Mouse (Mus musculus) left cerebral cortex, postnatal 36 days (tissue): ENCODE measurements around the gene Cntrob. TPM values are rescaled to one million over a fixed set of nuclear protein-coding genes. Genes with fewer than 3 reads are reported as not detected.

Experiments
- DNase-seq, 2 experiments: peaks; one replicate each; pipeline ENCODE4 v3.0.0; 2021 to 2022; ENCODE audit warnings: low spot score in 2 of 2, mixed read lengths in 1 of 2
- intact Hi-C: fragments of 180-260 bp; cut with DNase I; formaldehyde crosslinking; loops from one replicate; pipeline ENCODE4 v1.15.1; 2025
- total RNA-seq, 2 experiments: library from RNA; stranded (reverse); gene quantifications; 2 replicates each; pipeline ENCODE4 v1.2.3; 2021

Cntrob gene
- total RNA-seq, 2 experiments from 2014 or later = 15.5 to 24.2 TPM

DNA sequence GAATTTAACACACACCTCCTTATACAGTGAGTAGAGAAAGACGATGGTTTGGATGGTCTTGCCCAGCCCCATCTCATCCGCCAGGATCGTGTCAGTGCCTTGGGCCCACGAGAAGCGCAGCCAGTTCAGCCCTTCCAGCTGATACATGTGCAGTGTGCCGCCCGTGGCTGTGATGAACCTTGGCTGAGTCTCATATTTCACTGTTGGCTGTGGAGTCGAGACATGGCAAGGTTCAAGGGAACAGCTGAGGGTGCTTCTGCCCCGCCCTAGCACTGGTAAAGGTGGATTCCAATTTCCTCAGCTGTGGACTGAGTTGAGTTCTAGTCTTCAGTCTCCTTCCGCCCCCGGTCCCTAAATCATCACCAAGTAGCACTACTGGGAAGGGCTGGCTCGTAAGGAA, 34.1 kb upstream of the Cntrob start:
- no peak for DNase-seq
- intact Hi-C loops = no loop called here

- intact Hi-C loops = no loop called here
- no peak for DNase-seq
Observed at GRCm38 (mm10) chr11:69356544-69356943, 33.0 kb upstream of the Cntrob start.

GRCm38 (mm10) chr11:69346441-69346840, 22.9 kb upstream of the Cntrob start:
- no peak for DNase-seq
- intact Hi-C loops = no loop called here

GRCm38 (mm10) chr11:69340161-69341131, 16.9 kb upstream of the Cntrob start, which contains the start of gene Rnf227:
Rnf227 (plus strand) TSS chr11:69340461.
- peak; percentile 86 to 88 for DNase-seq
- intact Hi-C loops = loop anchor here (2.0 kb wide), 1 partner anchor 26 kb away; no protein-coding TSS in a partner anchor

DNA sequence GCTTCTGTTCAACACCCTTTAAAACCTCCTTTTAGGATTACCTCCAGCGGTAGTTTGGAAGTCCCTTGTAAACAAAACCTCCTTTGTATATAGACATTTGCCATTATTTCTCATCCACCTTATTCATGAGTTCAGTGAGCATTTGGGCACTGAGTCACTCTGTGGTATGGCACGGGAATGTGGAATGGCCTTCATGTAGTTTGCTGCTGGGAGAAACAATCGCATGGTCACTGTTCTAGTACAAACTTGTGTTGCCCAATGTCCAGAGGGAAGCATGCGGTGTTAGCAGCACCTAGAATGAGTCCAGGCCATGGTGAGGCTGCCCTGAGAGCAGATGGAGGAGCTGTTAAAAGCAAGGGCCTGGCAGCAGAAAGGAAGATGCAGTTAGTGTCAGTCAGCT, 11.2 kb upstream of the Cntrob start:
- intact Hi-C loops = no loop called here

GRCm38 (mm10) chr11:69333922-69334321, 10.3 kb upstream of the Cntrob start:
- intact Hi-C loops = no loop called here
- no peak for DNase-seq

More for the DNA sequence above, 11.2 kb upstream of the Cntrob start:
- no peak for DNase-seq

DNA sequence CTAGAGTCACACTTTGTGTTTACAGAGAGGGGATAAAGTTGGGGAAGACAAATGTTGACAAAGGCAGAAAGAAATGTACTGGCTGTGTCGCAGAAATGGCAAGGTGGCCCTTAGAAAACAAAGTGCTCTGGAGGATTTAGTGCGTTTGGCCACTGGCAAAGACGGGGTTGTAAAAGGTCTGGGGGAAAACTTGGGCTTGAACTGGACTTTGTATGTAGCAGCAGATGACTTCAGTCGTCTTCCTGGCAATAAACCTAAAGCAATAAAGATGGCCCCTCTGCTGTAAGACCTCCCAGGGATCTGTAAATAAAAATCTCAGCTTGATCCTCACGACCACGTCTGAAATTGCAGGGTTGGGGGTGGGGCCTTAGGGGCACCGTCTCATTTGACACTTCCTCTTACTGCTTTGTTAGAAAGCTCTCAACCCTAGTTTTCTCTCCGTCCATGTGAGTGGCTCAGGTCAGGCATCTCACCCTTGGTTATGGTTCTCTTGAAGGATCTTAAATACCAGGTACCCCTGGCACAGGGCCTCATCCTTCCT, 9.2 kb upstream of the Cntrob start:
- no peak for DNase-seq
- intact Hi-C loops = no loop called here

DNA sequence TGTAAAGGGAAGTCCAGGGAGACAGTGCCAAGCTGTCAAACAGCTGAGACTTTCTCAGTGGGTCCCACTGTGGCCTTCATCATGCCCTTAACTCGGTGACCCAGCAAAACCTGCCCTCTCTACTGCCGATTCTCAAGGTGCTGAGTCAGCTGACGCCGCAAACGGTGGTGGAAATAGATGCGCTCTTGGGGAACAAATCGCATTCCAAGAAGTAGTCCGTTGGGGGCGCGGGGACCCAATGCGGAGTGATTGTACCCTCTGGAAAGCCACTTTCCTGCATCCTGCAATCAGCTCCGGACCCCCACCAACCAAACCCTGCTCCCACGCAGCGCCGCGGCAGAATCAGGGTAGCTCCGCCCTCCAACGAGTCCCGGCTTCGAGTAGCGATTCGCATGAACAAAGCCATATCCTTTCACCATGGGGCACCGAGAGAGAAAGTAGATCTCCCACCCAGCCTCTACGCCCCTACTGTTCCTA, 8.4 kb upstream of the Cntrob start:
- peak; percentile 77 to 81 for DNase-seq
- intact Hi-C loops = no loop called here

DNA sequence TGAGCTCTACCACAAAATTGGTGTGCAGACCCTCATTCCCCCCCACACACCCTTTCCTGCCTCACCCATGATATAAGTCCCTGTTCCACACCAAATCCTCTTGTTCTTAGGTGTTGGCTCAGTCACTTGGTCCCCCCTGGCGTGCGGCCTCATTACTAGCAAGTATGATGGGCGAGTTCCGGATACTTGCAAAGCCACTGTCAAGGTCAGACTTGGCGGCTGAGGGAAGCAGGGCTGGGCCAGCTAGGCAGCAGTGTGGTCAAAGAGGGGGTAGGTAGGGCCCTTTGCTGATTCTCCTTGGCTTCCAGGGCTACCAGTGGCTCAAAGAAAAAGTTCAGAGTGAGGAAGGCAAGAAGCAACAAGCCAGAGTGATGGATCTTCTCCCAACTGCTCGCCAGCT, 7.6 kb upstream of the Cntrob start:
- no peak for DNase-seq

GRCm38 (mm10) chr11:69328517-69328916, 4.9 kb upstream of the Cntrob start:
- intact Hi-C loops = loop anchor here (5.0 kb wide), 1 partner anchor 59 kb away; no protein-coding TSS in a partner anchor
- DNase-seq = no peak

More for the DNA sequence above, 7.6 kb upstream of the Cntrob start:
- intact Hi-C loops = no loop called here

DNA sequence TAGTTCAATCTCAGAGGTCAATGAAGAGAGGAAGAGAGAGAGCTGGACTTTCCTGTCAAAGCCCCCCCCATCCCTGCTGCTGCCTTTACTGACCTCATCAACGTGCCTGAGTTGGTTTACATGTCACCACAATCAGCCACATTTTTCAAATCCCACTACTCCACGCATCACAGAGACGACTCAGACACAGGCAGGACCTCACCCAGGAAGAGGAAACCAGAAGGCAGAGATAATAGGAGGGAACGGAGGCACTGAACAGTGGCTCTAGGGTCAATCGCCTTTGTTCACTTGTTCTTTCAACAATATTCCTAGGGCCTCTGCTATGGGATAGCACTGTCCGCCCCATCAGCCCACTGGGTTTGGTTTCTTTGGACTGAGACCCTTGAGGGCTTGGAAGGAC, 4.1 kb upstream of the Cntrob start:
- no peak for DNase-seq
- intact Hi-C loops = loop anchor here (5.0 kb wide), 1 partner anchor 60 kb away; no protein-coding TSS in a partner anchor

- no peak for DNase-seq
- intact Hi-C loops = loop anchor here (5.0 kb wide), 1 partner anchor 60 kb away; no protein-coding TSS in a partner anchor
Observed at GRCm38 (mm10) chr11:69327157-69327442, 3.5 kb upstream of the Cntrob start.

- intact Hi-C loops = loop anchor here (5.0 kb wide), 1 partner anchor 61 kb away; no protein-coding TSS in a partner anchor
- peak in 1 of 2 experiments; percentile 41 for DNase-seq
Observed at GRCm38 (mm10) chr11:69326408-69327156, 3.0 kb upstream of the Cntrob start.

- DNase-seq = peak; percentile 72 to 79
- intact Hi-C loops = loop anchor here (5.0 kb wide), 1 partner anchor 61 kb away; no protein-coding TSS in a partner anchor
Observed at GRCm38 (mm10) chr11:69325628-69326407, 2.2 kb upstream of the Cntrob start, which contains the start of gene Kcnab3. Kcnab3 (plus strand) TSS chr11:69326258.

GRCm38 (mm10) chr11:69324749-69325148, 1.2 kb upstream of the Cntrob start:
- DNase-seq = no peak
- intact Hi-C loops = loop anchor here (5.0 kb wide), 3 partner anchors 43 to 63 kb away; partner anchors contain the start of gene Chd3

DNA sequence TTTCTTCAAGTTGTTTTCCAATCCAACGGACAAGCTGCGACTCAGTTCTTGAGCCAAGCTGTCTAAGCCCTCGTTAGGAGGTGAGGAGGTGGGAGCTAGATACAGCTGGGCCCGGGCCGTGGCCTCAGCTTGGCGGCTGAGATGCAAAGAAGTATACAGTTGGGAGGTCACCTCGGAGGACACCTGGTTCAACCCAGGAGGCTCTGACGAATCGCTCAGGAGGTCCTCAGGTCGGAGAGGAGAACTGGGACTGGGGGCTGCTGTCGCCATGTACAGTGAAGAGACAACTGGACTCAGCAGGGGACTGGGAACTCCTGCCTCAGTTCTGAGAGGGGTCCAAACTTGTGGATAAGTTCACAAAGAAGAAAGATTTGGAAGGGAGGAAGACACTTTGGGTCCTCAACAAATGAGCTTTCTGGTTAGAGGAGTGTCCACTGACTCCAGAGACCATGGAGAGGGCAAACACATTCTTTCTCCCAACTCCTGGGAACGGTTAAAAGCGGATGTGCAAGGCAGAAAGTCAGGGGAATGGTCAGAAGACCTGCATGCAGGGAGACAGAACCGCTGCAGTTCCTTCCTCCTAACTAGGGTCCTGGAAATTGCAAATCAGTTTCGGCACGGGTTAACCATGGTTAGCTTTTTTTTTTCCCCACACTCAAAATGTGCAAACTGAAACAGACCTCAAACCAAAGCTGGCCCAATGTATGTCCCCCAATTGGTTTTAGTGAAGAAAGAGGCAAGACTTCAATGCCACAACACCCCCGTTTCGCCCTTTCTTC, 693 bp downstream of the Cntrob start:
- no peak for DNase-seq
- intact Hi-C loops = loop anchor here (5.0 kb wide), 2 partner anchors 44 to 56 kb away; partner anchors contain the start of gene Chd3

DNA sequence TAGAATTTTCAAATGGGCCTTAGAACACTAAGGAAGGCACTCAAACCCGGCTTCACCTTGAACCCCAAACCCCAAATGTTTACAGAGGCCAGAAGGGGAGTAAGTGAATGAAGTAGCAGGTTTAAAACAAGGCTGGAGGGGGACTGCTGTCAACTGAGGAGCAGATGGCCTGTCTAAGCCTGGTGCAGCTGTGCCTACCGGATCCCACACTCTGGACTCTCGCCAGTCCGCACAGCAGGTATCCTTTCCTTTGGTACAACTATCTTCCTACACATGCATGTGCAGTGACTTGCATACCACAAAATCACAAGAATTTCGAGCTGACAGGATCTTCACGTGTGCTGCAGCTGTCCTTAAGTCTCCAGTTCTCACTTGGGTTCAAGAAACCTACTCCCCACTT, 1.6 kb downstream of the Cntrob start:
- intact Hi-C loops = loop anchor here (5.0 kb wide), 2 partner anchors 45 to 55 kb away; partner anchors contain the start of gene Chd3
- peak; percentile 44 to 62 for DNase-seq

DNA sequence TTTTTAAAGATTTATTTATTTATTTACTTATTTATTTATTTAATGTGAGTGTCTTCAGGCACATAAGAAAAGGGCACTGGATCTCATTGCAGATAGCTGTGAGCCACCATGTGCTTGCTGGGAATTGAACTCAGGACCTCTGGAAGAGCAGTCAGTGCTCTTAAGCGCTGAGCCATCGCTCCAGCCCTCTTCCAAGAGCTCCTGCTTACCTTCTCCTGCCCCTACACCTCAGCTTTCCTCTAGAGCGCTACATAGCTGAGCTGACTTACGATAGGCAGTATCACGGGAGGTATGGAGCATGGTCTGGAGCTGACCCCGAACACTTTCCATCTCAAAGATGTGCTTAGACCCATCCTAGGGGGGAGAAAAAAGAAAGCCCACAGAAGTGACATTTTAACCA, 2.0 kb downstream of the Cntrob start:
- no peak for DNase-seq
- intact Hi-C loops = loop anchor here (5.0 kb wide), 2 partner anchors 46 to 54 kb away; partner anchors contain the start of gene Chd3
